Mouse (Mus musculus) intestine, embryonic 15.5 days (tissue): ENCODE measurements around the gene Tyw1. TPM values are rescaled to one million over a fixed set of nuclear protein-coding genes. Genes with fewer than 3 reads are reported as not detected.

Experiments
- ATAC-seq: fragments of 200-750 bp; cut with Nextera tagmentation; 2 replicates; pipeline ENCODE4 v1.8.0; 2017; ENCODE audit warnings: moderate TSS enrichment, moderate library complexity
- H3K27ac ChIP-seq: fragments of 300-500 bp; sonication (generic); 2 replicates; pipeline ENCODE4 v1.5.1; 2015; ENCODE audit warnings: mild to moderate bottlenecking, inconsistent platforms
- H3K27me3 ChIP-seq: fragments of 300-500 bp; sonication (generic); replicated peaks from 2 replicates; pipeline ENCODE4 v1.6.1; 2015; ENCODE audit warnings: inconsistent platforms
- H3K36me3 ChIP-seq: fragments of 300-500 bp; sonication (generic); 2 replicates; pipeline ENCODE4 v1.6.1; 2015; ENCODE audit warnings: inconsistent platforms
- H3K4me1 ChIP-seq: fragments of 300-500 bp; sonication (generic); replicated peaks from 2 replicates; pipeline ENCODE4 v1.6.1; 2015; ENCODE audit warnings: inconsistent platforms
- H3K4me2 ChIP-seq: fragments of 300-500 bp; sonication (generic); replicated peaks from 2 replicates; pipeline ENCODE4 v1.6.1; 2015; ENCODE audit warnings: mild to moderate bottlenecking, inconsistent platforms
- H3K4me3 ChIP-seq: fragments of 300-500 bp; sonication (generic); replicated peaks from 2 replicates; pipeline ENCODE4 v1.5.1; 2015; ENCODE audit warnings: inconsistent platforms
- H3K9ac ChIP-seq: fragments of 300-500 bp; sonication (generic); 2 replicates; pipeline ENCODE4 v1.6.1; 2015; ENCODE audit warnings: inconsistent platforms
- H3K9me3 ChIP-seq: fragments of 300-500 bp; sonication (generic); 2 replicates; pipeline ENCODE4 v1.6.1; 2016; ENCODE audit warnings: inconsistent platforms
- WGBS: fragments of 180-500 bp; shearing (Covaris S2); methylation state at CpG from one replicate; pipeline ENCODE4 v1.1.7; 2015; 5-methylcytosine and 5-hydroxymethylcytosine counted together
- polyA plus RNA-seq: library from polyadenylated mRNA; unstranded; fragments of >200 nt; fragmentation: Nextera tagmentation; extraction: Ambion mirVana; gene quantifications from 2 replicates; pipeline ENCODE4 v1.2.1, GENCODE M21; 2015

The Tyw1 gene
- polyA plus RNA-seq, 1 experiment from 2014 or later, result 24.0 TPM

- Histone ChIP-seq H3K36me3 (peaks cover 7% of the 10 kb centered on the region; the same call in 1 of the 2 replicates), H3K9me3 (no peaks in the 10 kb centered on the region), H3K9ac (no peak overlapping the region), H3K27ac (no peak overlapping the region), H3K4me1 (no peaks in the 10 kb centered on the region), H3K4me2 (no peak overlapping the region), H3K4me3 (no peak overlapping the region), H3K27me3 (no peaks in the 10 kb centered on the region)
- 88% methylated on average over 9 of the region's 9 CpGs for WGBS
- ATAC-seq, result no peak
Observed at GRCm38 (mm10) chr5:130328366-130328765, 72.9 kb downstream of the Tyw1 start.

- Histone ChIP-seq H3K4me1 (no peaks in the 10 kb centered on the region), H3K9me3 (no peaks in the 10 kb centered on the region), H3K4me3 (no peak overlapping the region), H3K27me3 (no peaks in the 10 kb centered on the region), H3K9ac (no peak overlapping the region), H3K36me3 (peaks cover 5% of the 10 kb centered on the region; the same call in 1 of the 2 replicates), H3K4me2 (no peak overlapping the region), H3K27ac (no peak overlapping the region)
- no peak for ATAC-seq
- 67% methylated on average over 2 of the region's 2 CpGs for WGBS
Observed at GRCm38 (mm10) chr5:130329889-130330288, 74.5 kb downstream of the Tyw1 start.

DNA sequence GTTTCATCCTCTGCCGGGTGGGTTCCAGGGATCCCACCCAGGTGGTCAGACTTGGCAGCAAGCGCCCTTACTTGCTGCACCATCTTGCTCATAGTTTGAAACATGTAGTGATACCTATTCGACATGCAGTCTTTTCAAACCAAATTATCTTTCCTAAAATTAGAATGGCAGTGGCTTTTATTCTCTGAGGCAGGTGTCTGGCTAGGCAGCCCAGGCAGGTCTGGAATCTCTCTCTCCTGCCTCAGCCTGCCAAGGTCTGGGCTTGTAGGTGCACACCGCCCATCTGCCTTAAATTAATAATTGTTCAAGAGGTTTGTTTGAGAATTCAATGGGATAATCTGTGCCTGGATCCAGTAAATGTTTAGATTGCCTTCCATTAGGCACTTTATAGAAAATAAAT lies 75.4 kb downstream of the Tyw1 start:
- Histone ChIP-seq H3K9me3 (no peaks in the 10 kb centered on the region), H3K4me3 (no peak overlapping the region), H3K36me3 (0 out of 2 replicates have a peak, but pooled peaks cover 8% of the 10 kb centered on the region), H3K4me2 (no peak overlapping the region), H3K27ac (no peak overlapping the region), H3K27me3 (no peaks in the 10 kb centered on the region), H3K4me1 (no peaks in the 10 kb centered on the region), H3K9ac (no peak overlapping the region)
- no peak for ATAC-seq
- WGBS, result 68% methylated on average over 4 of the region's 4 CpGs

DNA sequence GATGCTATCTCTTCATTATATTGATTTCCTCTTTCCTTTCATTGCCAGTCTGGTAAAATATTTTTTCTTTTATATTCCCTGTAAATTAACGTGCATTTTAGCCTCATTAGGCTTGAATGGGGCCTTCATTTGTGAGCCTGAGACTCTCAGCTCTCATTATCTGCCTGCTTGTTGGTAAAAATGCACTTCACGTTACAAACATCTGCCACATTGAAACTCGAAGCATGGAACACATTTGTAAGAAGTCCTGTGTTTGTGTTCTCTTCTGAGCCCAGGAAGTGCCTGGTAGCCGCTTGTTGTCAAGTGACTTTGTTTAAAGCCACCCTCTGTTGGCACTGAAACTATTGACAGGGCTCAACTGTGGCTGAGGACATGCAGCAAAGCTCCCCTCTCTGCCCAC lies 75.8 kb downstream of the Tyw1 start:
- WGBS, result 59% methylated on average over 4 of the region's 4 CpGs
- no peak overlapping the region for H3K4me3 ChIP-seq
- no peaks in the 10 kb centered on the region for H3K27me3 ChIP-seq
- no peaks in the 10 kb centered on the region for H3K9me3 ChIP-seq
- H3K9ac ChIP-seq, result no peak overlapping the region
- H3K36me3 ChIP-seq, result 0 out of 2 replicates have a peak, but pooled peaks cover 9% of the 10 kb centered on the region
- no peaks in the 10 kb centered on the region for H3K4me1 ChIP-seq
- H3K27ac ChIP-seq, result no peak overlapping the region
- no peak for ATAC-seq
- H3K4me2 ChIP-seq, result no peak overlapping the region

- H3K9me3 ChIP-seq, result no peaks in the 10 kb centered on the region
- H3K4me2 ChIP-seq, result no peak overlapping the region
- H3K4me3 ChIP-seq, result no peak overlapping the region
- no peaks in the 10 kb centered on the region for H3K4me1 ChIP-seq
- no peak overlapping the region for H3K27ac ChIP-seq
- no peaks in the 10 kb centered on the region for H3K27me3 ChIP-seq
- no peak overlapping the region for H3K9ac ChIP-seq
- ATAC-seq, result no peak
- 89% methylated on average over 7 of the region's 7 CpGs for WGBS
- H3K36me3 ChIP-seq, result peaks cover 13% of the 10 kb centered on the region; the same call in 1 of the 2 replicates
Observed at GRCm38 (mm10) chr5:130333566-130333965, 78.1 kb downstream of the Tyw1 start.

DNA sequence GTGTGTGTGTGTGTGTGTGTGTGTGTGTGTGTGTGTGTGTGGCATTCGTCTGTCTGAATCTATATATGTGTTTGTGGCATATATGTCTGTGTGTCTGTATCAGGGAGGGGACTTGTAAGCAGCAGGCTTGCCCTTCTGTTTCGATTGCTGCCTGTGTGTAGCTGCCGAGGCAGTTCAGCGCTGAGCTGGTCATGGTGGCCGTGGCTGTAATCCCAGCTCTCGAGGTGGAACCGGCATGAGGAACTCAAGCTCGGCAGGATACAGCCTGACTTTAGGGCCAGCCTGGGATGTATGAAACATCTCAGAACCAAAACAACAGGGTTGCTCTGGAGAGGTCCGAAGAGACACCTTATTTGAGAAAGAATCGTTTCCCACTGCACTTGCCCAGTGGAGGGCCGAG lies 78.6 kb downstream of the Tyw1 start:
- Histone ChIP-seq H3K27ac (no peak overlapping the region), H3K36me3 (peaks cover 13% of the 10 kb centered on the region; the same call in 1 of the 2 replicates), H3K9me3 (no peaks in the 10 kb centered on the region), H3K9ac (no peak overlapping the region), H3K27me3 (no peaks in the 10 kb centered on the region), H3K4me1 (no peaks in the 10 kb centered on the region), H3K4me2 (no peak overlapping the region), H3K4me3 (no peak overlapping the region)
- WGBS, result 91% methylated on average over 11 of the region's 11 CpGs
- ATAC-seq, result no peak

DNA sequence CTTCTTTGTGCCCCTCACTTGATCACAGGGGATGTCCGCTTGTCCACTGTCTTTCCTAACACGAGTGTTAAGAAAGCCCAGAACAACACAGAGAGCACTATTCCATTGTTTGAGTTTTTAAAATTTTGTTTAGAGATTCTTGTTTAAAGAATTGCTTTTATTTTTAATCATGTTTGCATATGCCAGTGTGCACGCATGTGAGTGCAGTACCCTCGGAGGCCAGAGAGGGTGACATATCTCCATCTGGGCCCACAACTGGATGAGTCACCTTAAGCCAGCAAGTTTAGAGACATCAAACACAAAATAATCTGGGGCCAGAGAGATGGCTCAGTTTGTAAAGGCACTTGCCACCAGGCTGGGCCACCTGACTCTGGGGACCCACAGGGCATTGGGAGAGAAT lies 80.0 kb downstream of the Tyw1 start:
- ATAC-seq, result no peak
- H3K9ac ChIP-seq, result no peak overlapping the region
- 92% methylated on average over 4 of the region's 4 CpGs for WGBS
- no peak overlapping the region for H3K4me3 ChIP-seq
- H3K36me3 ChIP-seq, result peaks cover 13% of the 10 kb centered on the region; the same call in 1 of the 2 replicates
- no peaks in the 10 kb centered on the region for H3K27me3 ChIP-seq
- no peak overlapping the region for H3K27ac ChIP-seq
- no peak overlapping the region for H3K4me2 ChIP-seq
- H3K4me1 ChIP-seq, result no peaks in the 10 kb centered on the region
- no peaks in the 10 kb centered on the region for H3K9me3 ChIP-seq

- Histone ChIP-seq H3K27me3 (no peaks in the 10 kb centered on the region), H3K27ac (no peak overlapping the region), H3K36me3 (peaks cover 14% of the 10 kb centered on the region), H3K4me3 (no peak overlapping the region), H3K4me1 (no peaks in the 10 kb centered on the region), H3K9ac (no peak overlapping the region), H3K4me2 (no peak overlapping the region), H3K9me3 (no peaks in the 10 kb centered on the region)
- ATAC-seq, result no peak
- WGBS, result 94% methylated on average over 15 of the region's 15 CpGs
Observed at GRCm38 (mm10) chr5:130340656-130341055, 85.2 kb downstream of the Tyw1 start.

GRCm38 (mm10) chr5:130344999-130345398 lies 89.6 kb downstream of the Tyw1 start:
- no peaks in the 10 kb centered on the region for H3K4me1 ChIP-seq
- WGBS, result 89% methylated on average over 7 of the region's 7 CpGs
- H3K9me3 ChIP-seq, result no peaks in the 10 kb centered on the region
- H3K27ac ChIP-seq, result no peak overlapping the region
- no peak overlapping the region for H3K4me3 ChIP-seq
- H3K27me3 ChIP-seq, result no peaks in the 10 kb centered on the region
- H3K36me3 ChIP-seq, result peaks cover 8% of the 10 kb centered on the region
- H3K9ac ChIP-seq, result no peak overlapping the region
- no peak overlapping the region for H3K4me2 ChIP-seq
- ATAC-seq, result no peak

- Histone ChIP-seq H3K4me2 (no peak overlapping the region), H3K27me3 (no peaks in the 10 kb centered on the region), H3K27ac (no peak overlapping the region), H3K4me1 (no peaks in the 10 kb centered on the region), H3K4me3 (no peak overlapping the region), H3K36me3 (peaks cover 4% of the 10 kb centered on the region; the same call in 1 of the 2 replicates), H3K9ac (no peak overlapping the region), H3K9me3 (no peaks in the 10 kb centered on the region)
- ATAC-seq, result no peak
- whole genome bisulfite sequencing, result 82% methylated on average over 2 of the region's 2 CpGs
Observed at GRCm38 (mm10) chr5:130345871-130346270, 90.5 kb downstream of the Tyw1 start.

DNA sequence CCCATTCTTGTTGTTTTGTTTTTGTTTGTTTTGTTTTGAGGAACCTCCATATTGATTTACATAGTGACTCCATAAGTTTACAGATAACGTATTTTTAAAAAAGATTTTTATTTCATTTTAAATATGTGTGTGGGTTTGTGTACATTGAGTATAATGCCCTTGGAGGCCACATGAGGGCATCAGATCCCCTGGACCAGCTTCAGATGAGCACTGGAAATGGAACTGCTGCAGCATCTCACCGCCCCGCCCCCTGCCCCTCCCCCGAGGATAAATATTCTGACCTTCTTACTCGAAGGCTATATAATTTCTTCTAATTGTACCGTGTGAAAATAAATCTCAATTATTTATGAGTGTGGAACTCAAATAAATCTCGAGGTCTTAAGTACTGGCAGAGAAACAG lies 99.8 kb downstream of the Tyw1 start:
- no peak for ATAC-seq
- Histone ChIP-seq H3K9me3 (no peaks in the 10 kb centered on the region), H3K4me2 (no peak overlapping the region), H3K9ac (no peak overlapping the region), H3K4me3 (no peak overlapping the region), H3K36me3 (no peaks in the 10 kb centered on the region), H3K27ac (no peak overlapping the region), H3K4me1 (no peaks in the 10 kb centered on the region), H3K27me3 (no peaks in the 10 kb centered on the region)
- 52% methylated on average over 7 of the region's 7 CpGs for WGBS

GRCm38 (mm10) chr5:130363111-130363510 lies 107.7 kb downstream of the Tyw1 start:
- Histone ChIP-seq H3K9ac (no peak overlapping the region), H3K4me2 (no peak overlapping the region), H3K4me1 (no peaks in the 10 kb centered on the region), H3K27me3 (no peaks in the 10 kb centered on the region), H3K27ac (no peak overlapping the region), H3K4me3 (no peak overlapping the region), H3K36me3 (no peaks in the 10 kb centered on the region), H3K9me3 (no peaks in the 10 kb centered on the region)
- no peak for ATAC-seq
- 69% methylated on average over 4 of the region's 4 CpGs for WGBS

DNA sequence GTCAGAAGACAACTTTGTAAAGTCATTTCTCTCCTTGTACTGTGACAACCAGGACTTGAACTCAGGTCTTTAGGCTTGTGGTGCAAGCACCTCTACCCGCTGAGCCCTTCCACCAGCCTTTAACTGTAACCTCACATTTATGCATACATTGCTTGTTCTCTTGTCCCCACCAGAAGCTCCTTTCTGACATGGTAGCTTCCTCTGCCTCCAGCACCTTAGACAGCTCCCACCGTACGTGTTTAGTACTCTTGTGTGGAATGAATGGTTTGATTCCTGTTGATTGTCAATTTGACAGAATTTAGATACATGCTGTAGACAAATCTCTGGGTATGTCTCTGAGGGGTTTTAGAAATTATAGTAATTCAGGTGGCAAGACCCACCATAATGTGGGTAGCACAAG lies 108.4 kb downstream of the Tyw1 start:
- Histone ChIP-seq H3K27ac (no peak overlapping the region), H3K9ac (no peak overlapping the region), H3K27me3 (no peaks in the 10 kb centered on the region), H3K4me2 (no peak overlapping the region), H3K4me1 (no peaks in the 10 kb centered on the region), H3K4me3 (no peak overlapping the region), H3K36me3 (no peaks in the 10 kb centered on the region), H3K9me3 (no peaks in the 10 kb centered on the region)
- ATAC-seq, result no peak
- WGBS, result 25% methylated on average over 3 of the region's 3 CpGs
